Mouse (Mus musculus) neural tube, embryonic 14.5 days (tissue): ENCODE measurements around the gene Mroh3. TPM values are rescaled to one million over a fixed set of nuclear protein-coding genes. Genes with fewer than 3 reads are reported as not detected.

Experiments
- polyA plus RNA-seq: library from polyadenylated mRNA; unstranded; fragments of >200 nt; fragmentation: Nextera tagmentation; extraction: Ambion mirVana; gene quantifications from 2 replicates; pipeline ENCODE4 v1.2.1, GENCODE M21; 2014

Mroh3 gene
- polyA plus RNA-seq, 1 experiment from 2014 or later, result not detected

Other genes with a start within 250 kb of the Mroh3 start
- gene Igfn1, start 206.5 kb downstream of the Mroh3 start, polyA plus RNA-seq, result 0.08 TPM in 1 of 2 replicates, not detected in the other
- gene Tmem9, start 204.7 kb downstream of the Mroh3 start, polyA plus RNA-seq, result 69.9 and 115 TPM in 2 replicates
- gene Ascl5, start 162.0 kb downstream of the Mroh3 start, polyA plus RNA-seq, result not detected in 2 replicates
- 0.20 TPM in 1 of 2 replicates, not detected in the other for gene Cacna1s, start 160.1 kb downstream of the Mroh3 start, polyA plus RNA-seq
- gene Kif21b, start 81.4 kb downstream of the Mroh3 start, polyA plus RNA-seq, result 43.1 and 54.5 TPM in 2 replicates
- 2.3 and 2.6 TPM in 2 replicates for gene Inava, start 21.4 kb upstream of the Mroh3 start, polyA plus RNA-seq
- gene Gpr25, start 48.0 kb upstream of the Mroh3 start, polyA plus RNA-seq, result 0.67 and 0.70 TPM in 2 replicates
- 64.6 and 65.6 TPM in 2 replicates for gene Camsap2, start 133.3 kb upstream of the Mroh3 start, polyA plus RNA-seq
- gene Ddx59, start 202.4 kb upstream of the Mroh3 start, polyA plus RNA-seq, result 17.1 and 18.1 TPM in 2 replicates